Mouse (Mus musculus) CH12.LX (cell line): ENCODE results near the gene Spc25. TPM values are rescaled to one million over a fixed set of nuclear protein-coding genes. Genes with fewer than 3 reads are reported as not detected.

Source experiments
- DNase-seq: peaks from one replicate; pipeline ENCODE4 v3.0.0-alpha.2; 2013; ENCODE audit errors: extremely low read depth
- H3K27ac ChIP-seq: 2 replicates; pipeline ENCODE4 v1.5.1; 2012; ENCODE audit warnings: low read depth, mild to moderate bottlenecking, control low read depth, moderate library complexity; ENCODE audit not compliant: insufficient read depth
- H3K27me3 ChIP-seq: replicated peaks from 2 replicates; pipeline ENCODE3; 2012; ENCODE audit warnings: inconsistent platforms
- H3K36me3 ChIP-seq, 2 experiments: replicated peaks in 1 of 2; 2 replicates each; pipeline versions ENCODE3 to v1.6.1; 2012; ENCODE audit warnings: inconsistent platforms in 1 of 2, low read length in 1 of 2, mild to moderate bottlenecking in 1 of 2, mixed read lengths in 1 of 2, moderate library complexity in 1 of 2; ENCODE audit not compliant: control insufficient read depth in 1 of 2, insufficient read depth in 1 of 2
- H3K4me1 ChIP-seq, 2 experiments: 2 replicates each; pipeline ENCODE4 v1.6.1; 2012; ENCODE audit warnings: inconsistent platforms in 1 of 2, moderate library complexity in 1 of 2; ENCODE audit not compliant: insufficient read depth in 2 of 2, control insufficient read depth in 1 of 2
- H3K4me2 ChIP-seq: 2 replicates; pipeline ENCODE4 v1.6.1; 2012; ENCODE audit warnings: low read depth, mild to moderate bottlenecking, control low read depth; ENCODE audit not compliant: poor library complexity, insufficient read depth, severe bottlenecking
- H3K4me3 ChIP-seq, 3 experiments: fragments of 150-350 bp in 1 of 3; sonication (generic) in 1 of 3; replicated peaks in 1 of 3; 2 replicates each; pipeline versions ENCODE3 to v1.5.1; 2011 to 2012; ENCODE audit warnings: low read depth in 2 of 3, low read length in 2 of 3, mild to moderate bottlenecking in 2 of 3, moderate library complexity in 2 of 3, control low read depth in 1 of 3, improper control_type of control experiment in 1 of 3, inconsistent platforms in 1 of 3, mixed read lengths in 1 of 3; ENCODE audit not compliant: poor library complexity in 1 of 3
- H3K79me2 ChIP-seq: replicated peaks from 2 replicates; pipeline ENCODE4 v1.6.1; 2012; ENCODE audit warnings: mild to moderate bottlenecking, moderate library complexity; ENCODE audit not compliant: control insufficient read depth, poor library complexity, insufficient read depth, severe bottlenecking; ENCODE audit errors: extremely low read depth
- H3K9ac ChIP-seq: 2 replicates; pipeline ENCODE4 v1.6.1; 2012; ENCODE audit warnings: low read depth, mild to moderate bottlenecking, control low read depth, moderate library complexity; ENCODE audit not compliant: insufficient read depth
- H3K9me3 ChIP-seq: replicated peaks from 2 replicates; pipeline ENCODE3; 2012; ENCODE audit warnings: low read length, inconsistent platforms, mixed read lengths
- BHLHE40 ChIP-seq: IDR thresholded peaks from 2 replicates; pipeline ENCODE4 v1.6.1; 2011; ENCODE audit warnings: mild to moderate bottlenecking, low read depth, low read length, improper control_type of control experiment
- CHD1 ChIP-seq: IDR thresholded peaks from 2 replicates; pipeline ENCODE4 v1.6.1; 2012; ENCODE audit warnings: low read depth, low read length, improper control_type of control experiment, inconsistent platforms
- CHD2 ChIP-seq: IDR thresholded peaks from 2 replicates; pipeline ENCODE4 v1.6.1; 2011; ENCODE audit warnings: low read length, improper control_type of control experiment
- ELF1 ChIP-seq: IDR thresholded peaks from 2 replicates; pipeline ENCODE4 v1.6.1; 2014; ENCODE audit warnings: low read depth, mild to moderate bottlenecking, inconsistent platforms, low read length, improper control_type of control experiment
- ETS1 ChIP-seq: conservative IDR thresholded peaks from 2 replicates; pipeline ENCODE4 v1.6.1; 2012; ENCODE audit warnings: low read depth, mild to moderate bottlenecking, inconsistent platforms, low read length, improper control_type of control experiment, moderate library complexity
- GABPA ChIP-seq: IDR thresholded peaks from 2 replicates; pipeline ENCODE4 v1.6.1; 2012; ENCODE audit warnings: low read depth, low read length, improper control_type of control experiment, inconsistent platforms; ENCODE audit not compliant: insufficient replicate concordance
- HCFC1 ChIP-seq: IDR thresholded peaks from 2 replicates; pipeline ENCODE4 v1.6.1; 2012; ENCODE audit warnings: low read depth, mild to moderate bottlenecking, inconsistent platforms, low read length, improper control_type of control experiment
- JUN ChIP-seq: IDR thresholded peaks from 2 replicates; pipeline ENCODE4 v1.6.1; 2011; ENCODE audit warnings: low read depth, mild to moderate bottlenecking, low read length, improper control_type of control experiment, moderate library complexity; ENCODE audit not compliant: insufficient read depth
- KAT2A ChIP-seq: IDR thresholded peaks from 2 replicates; pipeline ENCODE4 v1.6.1; 2012; ENCODE audit warnings: low read length, improper control_type of control experiment, inconsistent platforms; ENCODE audit not compliant: insufficient replicate concordance
- MAFK ChIP-seq: IDR thresholded peaks from 2 replicates; pipeline ENCODE4 v1.6.1; 2011; ENCODE audit warnings: low read length, improper control_type of control experiment; ENCODE audit not compliant: insufficient replicate concordance
- MAX ChIP-seq: IDR thresholded peaks from 2 replicates; pipeline ENCODE4 v1.6.1; 2011; ENCODE audit warnings: low read length, improper control_type of control experiment
- MEF2A ChIP-seq: IDR thresholded peaks from 2 replicates; pipeline ENCODE4 v1.6.1; 2014; ENCODE audit warnings: low read depth, mild to moderate bottlenecking, inconsistent platforms, low read length, improper control_type of control experiment, borderline replicate concordance
- MXI1 ChIP-seq: IDR thresholded peaks from 2 replicates; pipeline ENCODE4 v1.6.1; 2011; ENCODE audit warnings: mild to moderate bottlenecking, low read depth, low read length, improper control_type of control experiment
- PAX5 ChIP-seq: IDR thresholded peaks from 2 replicates; pipeline ENCODE4 v1.6.1; 2012; ENCODE audit warnings: low read length, inconsistent platforms, mixed read lengths
- POLR2A ChIP-seq: IDR thresholded peaks from 2 replicates; pipeline ENCODE4 v1.6.1; 2011; ENCODE audit warnings: low read depth, mild to moderate bottlenecking, improper control_type of control experiment, low read length
- POLR2AphosphoS2 ChIP-seq: IDR thresholded peaks from 2 replicates; pipeline ENCODE4 v1.6.1; 2011; ENCODE audit warnings: low read depth, low read length, improper control_type of control experiment
- RAD21 ChIP-seq: IDR thresholded peaks from 2 replicates; pipeline ENCODE4 v1.6.1; 2011; ENCODE audit warnings: low read depth, mild to moderate bottlenecking, low read length, improper control_type of control experiment, moderate library complexity
- RCOR1 ChIP-seq: conservative IDR thresholded peaks from 2 replicates; pipeline ENCODE4 v1.6.1; 2012; ENCODE audit warnings: low read depth, mild to moderate bottlenecking, inconsistent platforms, low read length, improper control_type of control experiment
- SIN3A ChIP-seq: IDR thresholded peaks from 2 replicates; pipeline ENCODE4 v1.6.1; 2012; ENCODE audit warnings: low read length, improper control_type of control experiment, inconsistent platforms
- SMC3 ChIP-seq: IDR thresholded peaks from 2 replicates; pipeline ENCODE4 v1.6.1; 2011; ENCODE audit warnings: low read depth, low read length, improper control_type of control experiment
- TCF12 ChIP-seq: IDR thresholded peaks from 2 replicates; pipeline ENCODE4 v1.6.1; 2014; ENCODE audit warnings: low read depth, mild to moderate bottlenecking, inconsistent platforms, low read length, improper control_type of control experiment
- USF2 ChIP-seq: conservative IDR thresholded peaks from 2 replicates; pipeline ENCODE4 v1.6.1; 2011; ENCODE audit warnings: low read depth, low read length, improper control_type of control experiment
- ZNF384 ChIP-seq: IDR thresholded peaks from 2 replicates; pipeline ENCODE4 v1.6.1; 2012; ENCODE audit warnings: low read depth, low read length, improper control_type of control experiment, inconsistent platforms
- dilution Hi-C: fragments of 300-500 bp; cut with MboI; formaldehyde crosslinking; loops from 2 replicates; pipeline ENCODE4 v1.14.3; 2020; ENCODE audit warnings: low sequenced_read_pairs; ENCODE audit not compliant: extremely low pct_unique_long_range_greater_than_20kb, extremely low pct_ligation_motif_present
- in situ Hi-C: fragments of 300-500 bp; cut with MboI; formaldehyde crosslinking; loops from 3 replicates; pipeline ENCODE4 v1.14.3; 2019; ENCODE audit warnings: low sequenced_read_pairs, low pct_ligation_motif_present, low pct_unique_long_range_greater_than_20kb, mixed read lengths
- polyA plus RNA-seq: library from polyadenylated mRNA; unstranded; fragments of >175 nt; gene quantifications from 2 replicates; pipeline ENCODE4 v1.2.1, GENCODE M21; 2012; ENCODE audit warnings: low read depth; ENCODE audit not compliant: insufficient read length
- total RNA-seq, 2 experiments: library from RNA; depleted of rRNA; stranded (reverse); fragments of 300-350 nt in 1 of 2; fragments of >200 nt in 1 of 2; gene quantifications; 2 replicates each; pipeline ENCODE4 v1.2.3; 2012 to 2014

Spc25 gene
- total and polyA plus RNA-seq, 3 experiments, result 31.7 to 67.2 (median 50.0) TPM

GRCm38 (mm10) chr2:69234976-69235678 lies 29.1 kb upstream of the Spc25 start:
- DNase-seq, result no peak
- no peaks in the 10 kb centered on the region for H3K4me1 ChIP-seq
- TF ChIP-seq BHLHE40 (no peak), POLR2A (no peak), JUN (no peak), SMC3 (no peak), CHD2 (no peak), PAX5 (no peak), RCOR1 (no peak), TCF12 (no peak), USF2 (no peak), MAX (no peak)
- no peak overlapping the region for H3K27ac ChIP-seq
- no peaks in the 10 kb centered on the region for H3K27me3 ChIP-seq
- dilution Hi-C loops (no loop called here), in situ Hi-C loops (no loop called here)
- H3K4me2 ChIP-seq, result no peak overlapping the region
- no peaks in the 10 kb centered on the region for H3K36me3 ChIP-seq
- H3K79me2 ChIP-seq, result no peaks in the 10 kb centered on the region
- H3K4me3 ChIP-seq, result no peak overlapping the region
- H3K9me3 ChIP-seq, result no peaks in the 10 kb centered on the region
- H3K9ac ChIP-seq, result no peak overlapping the region

- Histone ChIP-seq H3K27ac (no peak overlapping the region), H3K9me3 (no peaks in the 10 kb centered on the region), H3K27me3 (no peaks in the 10 kb centered on the region), H3K4me3 (no peak overlapping the region), H3K4me1 (no peaks in the 10 kb centered on the region), H3K79me2 (no peaks in the 10 kb centered on the region), H3K36me3 (no peaks in the 10 kb centered on the region), H3K4me2 (no peak overlapping the region), H3K9ac (no peak overlapping the region)
- TF ChIP-seq ETS1, result no peak
- in situ Hi-C loops (no loop called here), dilution Hi-C loops (no loop called here)
- DNase-seq, result no peak
Observed at GRCm38 (mm10) chr2:69232101-69232500, 26.1 kb upstream of the Spc25 start.

GRCm38 (mm10) chr2:69230137-69230536 lies 24.1 kb upstream of the Spc25 start:
- dilution Hi-C loops (no loop called here), in situ Hi-C loops (no loop called here)
- no peaks in the 10 kb centered on the region for H3K4me1 ChIP-seq
- no peak overlapping the region for H3K4me3 ChIP-seq
- H3K79me2 ChIP-seq, result no peaks in the 10 kb centered on the region
- H3K36me3 ChIP-seq, result no peaks in the 10 kb centered on the region
- no peak overlapping the region for H3K9ac ChIP-seq
- no peak for DNase-seq
- H3K27ac ChIP-seq, result no peak overlapping the region
- H3K27me3 ChIP-seq, result no peaks in the 10 kb centered on the region
- no peaks in the 10 kb centered on the region for H3K9me3 ChIP-seq
- TF ChIP-seq MAFK (no peak), MXI1 (no peak), KAT2A (no peak), USF2 (no peak), ELF1 (no peak), MEF2A (no peak), HCFC1 (no peak), RCOR1 (no peak), RAD21 (no peak), GABPA (no peak), ZNF384 (no peak), CHD1 (no peak), BHLHE40 (no peak), SIN3A (no peak), POLR2AphosphoS2 (no peak)
- TF ChIP-seq, all 38 proteins: peak for 0
- H3K4me2 ChIP-seq, result no peak overlapping the region
